Mouse (Mus musculus) testis, adult 2 months (tissue): ENCODE measurements at regions not wholly inside any gene's neighbourhood (a gene's known extent, or its start where the extent isn't known, plus 50 kb on each side); places are given as distances from the start of the nearest gene placed in this dataset.

Source experiments
- CTCF ChIP-seq: fragments of 200-500 bp; IDR thresholded peaks from 2 replicates; pipeline ENCODE4 v1.5.1; 2012; ENCODE audit warnings: low read depth, mild to moderate bottlenecking, inconsistent platforms, low read length, moderate library complexity; ENCODE audit not compliant: control insufficient read depth, insufficient read depth, insufficient replicate concordance
- POLR2A ChIP-seq: fragments of 200-500 bp; IDR thresholded peaks from 2 replicates; pipeline ENCODE4 v1.6.1; 2012; ENCODE audit warnings: low read depth, mild to moderate bottlenecking, inconsistent platforms, low read length, moderate library complexity; ENCODE audit not compliant: control insufficient read depth

DNA sequence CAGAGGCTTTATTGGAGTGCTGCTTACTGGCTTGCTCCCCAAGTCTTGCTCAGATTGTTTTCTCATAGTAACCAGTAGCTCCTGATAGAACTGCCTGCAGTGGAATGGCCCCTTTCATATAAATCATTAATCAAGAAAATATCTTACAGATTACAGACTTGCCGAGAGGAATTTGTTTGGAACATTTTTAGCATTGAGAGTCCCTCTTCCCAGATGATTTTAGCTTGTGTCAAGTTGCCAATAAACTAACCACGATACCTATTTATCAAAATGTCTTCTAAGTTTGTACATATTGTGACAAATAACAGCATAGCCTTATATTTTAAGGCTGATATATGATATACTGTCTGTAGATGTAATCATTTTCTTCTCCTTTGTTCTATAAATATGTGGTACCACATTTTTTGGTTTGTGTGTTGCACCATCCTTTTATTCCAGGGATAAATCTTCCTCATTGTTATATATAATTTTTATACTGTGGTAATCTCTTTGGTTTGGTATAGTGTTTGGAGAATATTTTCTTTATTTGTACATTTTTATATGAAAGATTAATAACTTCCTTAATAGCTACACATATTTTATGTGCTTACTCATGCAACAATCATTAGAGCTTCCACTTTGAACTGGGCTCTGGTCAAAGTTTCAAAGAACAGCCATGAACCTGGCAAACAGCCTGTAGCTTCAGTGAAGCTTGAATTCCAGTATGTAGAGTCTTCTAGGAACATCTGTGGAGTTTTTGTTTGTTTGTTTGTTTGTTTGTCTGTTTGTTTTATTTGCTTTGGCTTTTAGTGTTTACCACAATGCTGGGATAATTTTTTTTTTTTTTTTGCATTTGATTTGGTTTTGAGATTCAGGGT lies 153.1 kb upstream of the Marcks start:
- no peak for TF ChIP-seq CTCF
- no peak for TF ChIP-seq POLR2A
